Mouse (Mus musculus): ENCODE results near the gene Rnaseh2a. TPM values are rescaled to one million over a fixed set of nuclear protein-coding genes. Genes with fewer than 3 reads are reported as not detected.

Rnaseh2a gene
- polyA plus RNA-seq, 1 experiment = 1,424 TPM

DNA sequence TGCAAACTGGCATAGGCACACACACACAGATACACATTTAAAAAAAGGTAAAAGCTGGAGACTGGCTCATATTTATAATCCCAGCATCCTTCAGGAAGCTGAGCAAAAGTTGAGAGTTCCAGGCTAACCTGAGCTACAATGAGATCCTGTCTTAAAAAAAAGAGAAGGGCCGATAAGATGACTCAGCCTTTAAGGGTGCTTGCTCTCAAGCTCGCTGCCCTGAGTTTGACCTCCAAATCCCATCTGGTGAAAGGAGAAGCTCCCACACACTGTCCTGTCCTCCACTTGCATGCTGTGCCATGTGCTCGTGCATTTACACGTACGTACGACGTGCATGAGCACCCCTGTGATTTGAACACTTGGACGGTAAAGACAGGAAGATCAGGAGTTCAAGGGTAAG, 62.1 kb downstream of the Rnaseh2a start:
- Histone ChIP-seq H3K4me3 (ENCODE audit: control insufficient read depth, low read depth, low read length) (no peak overlapping the region), H3K27ac (ENCODE audit: control insufficient read depth, insufficient read depth, low read depth, low read length) (no peak overlapping the region), H3K36me3 (ENCODE audit: control insufficient read depth, insufficient read depth, low read length) (no peaks in the 10 kb centered on the region), H3K4me1 (ENCODE audit: control insufficient read depth, insufficient read depth, low read length) (peaks cover 34% of the 10 kb centered on the region), H3K27me3 (ENCODE audit: control insufficient read depth, insufficient read depth, low read length) (no peaks in the 10 kb centered on the region; the same call in 1 of the 2 replicates)
- TF ChIP-seq CTCF (IDR thresholded peaks at IDR 0.05; ENCODE audit: control insufficient read depth, insufficient read depth, insufficient replicate concordance, low read depth, low read length) = no peak
- TF ChIP-seq POLR2A (IDR thresholded peaks at IDR 0.05; ENCODE audit: control insufficient read depth, low read depth, low read length) = no peak

DNA sequence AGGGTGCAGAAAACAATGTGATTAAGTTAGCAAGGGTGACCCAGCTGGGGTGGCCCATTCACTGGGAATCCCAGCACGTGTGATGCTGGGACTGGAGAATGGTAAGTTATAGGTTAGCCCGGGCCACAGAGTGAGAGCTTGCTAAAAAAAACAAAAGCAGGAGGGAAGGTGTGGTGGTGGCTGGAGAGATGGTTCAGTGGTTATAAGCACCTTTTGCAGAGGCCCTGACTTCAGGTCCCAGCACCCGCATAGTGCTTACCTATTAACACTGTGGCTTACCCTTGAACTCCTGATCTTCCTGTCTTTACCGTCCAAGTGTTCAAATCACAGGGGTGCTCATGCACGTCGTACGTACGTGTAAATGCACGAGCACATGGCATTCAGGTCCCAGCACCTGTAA, 62.5 kb downstream of the Rnaseh2a start:
- TF ChIP-seq CTCF (IDR thresholded peaks at IDR 0.05; ENCODE audit: control insufficient read depth, insufficient read depth, insufficient replicate concordance, low read depth, low read length) (no peak), POLR2A (IDR thresholded peaks at IDR 0.05; ENCODE audit: control insufficient read depth, low read depth, low read length) (no peak)
- H3K36me3 ChIP-seq (ENCODE audit: control insufficient read depth, insufficient read depth, low read length) = no peaks in the 10 kb centered on the region
- no peaks in the 10 kb centered on the region; the same call in 1 of the 2 replicates for H3K27me3 ChIP-seq (ENCODE audit: control insufficient read depth, insufficient read depth, low read length)
- H3K4me3 ChIP-seq (ENCODE audit: control insufficient read depth, low read depth, low read length) = no peak overlapping the region
- H3K27ac ChIP-seq (ENCODE audit: control insufficient read depth, insufficient read depth, low read depth, low read length) = no peak overlapping the region
- peaks cover 31% of the 10 kb centered on the region for H3K4me1 ChIP-seq (ENCODE audit: control insufficient read depth, insufficient read depth, low read length)

Other genes starting within 250 kb of the Rnaseh2a start
- 0.32 TPM in 2 replicates for gene G430095P16Rik, start 246.8 kb downstream of the Rnaseh2a start, polyA plus RNA-seq (2012; rRNA removed)
- 4.3 and 5.0 TPM in 2 replicates for gene Nfix, start 169.4 kb downstream of the Rnaseh2a start, polyA plus RNA-seq (2012; rRNA removed)
- gene Dand5, start 146.9 kb downstream of the Rnaseh2a start, polyA plus RNA-seq (2012; rRNA removed) = 27.1 and 29.7 TPM in 2 replicates
- 9.4 and 12.0 TPM in 2 replicates for gene Gadd45gip1, start 138.2 kb downstream of the Rnaseh2a start, polyA plus RNA-seq (2012; rRNA removed)
- gene Rad23a, start 129.1 kb downstream of the Rnaseh2a start, polyA plus RNA-seq (2012; rRNA removed) = 106 and 110 TPM in 2 replicates
- gene Calr, start 122.8 kb downstream of the Rnaseh2a start, polyA plus RNA-seq (2012; rRNA removed) = 318 and 384 TPM in 2 replicates
- gene Farsa, start 112.8 kb downstream of the Rnaseh2a start, polyA plus RNA-seq (2012; rRNA removed) = 50.4 and 55.7 TPM in 2 replicates
- gene Syce2, start 97.7 kb downstream of the Rnaseh2a start, polyA plus RNA-seq (2012; rRNA removed) = 101 and 138 TPM in 2 replicates
- gene Gcdh, start 75.8 kb downstream of the Rnaseh2a start, polyA plus RNA-seq (2012; rRNA removed) = 8.1 and 10.5 TPM in 2 replicates
- gene Klf1, start 67.8 kb downstream of the Rnaseh2a start, polyA plus RNA-seq (2012; rRNA removed) = 0.36 and 0.48 TPM in 2 replicates
- 1.6 and 2.1 TPM in 2 replicates for gene Dnase2a, start 61.2 kb downstream of the Rnaseh2a start, polyA plus RNA-seq (2012; rRNA removed)
- 1.5 and 1.6 TPM in 2 replicates for gene Mast1, start 32.4 kb downstream of the Rnaseh2a start, polyA plus RNA-seq (2012; rRNA removed)
- 0.30 and 0.32 TPM in 2 replicates for gene Rtbdn, start 22.8 kb downstream of the Rnaseh2a start, polyA plus RNA-seq (2012; rRNA removed)
- 477 and 542 TPM in 2 replicates for gene Gm49661, start 334 bp downstream of the Rnaseh2a start, polyA plus RNA-seq (2012; rRNA removed)
- 59.6 and 68.5 TPM in 2 replicates for gene Prdx2, start 180 bp downstream of the Rnaseh2a start, polyA plus RNA-seq (2012; rRNA removed)
- 5.7 and 9.3 TPM in 2 replicates for gene Junb, start 9.0 kb upstream of the Rnaseh2a start, polyA plus RNA-seq (2012; rRNA removed)
- gene Hook2, start 20.8 kb upstream of the Rnaseh2a start, polyA plus RNA-seq (2012; rRNA removed) = 55.4 and 62.0 TPM in 2 replicates
- gene Best2, start 44.8 kb upstream of the Rnaseh2a start, polyA plus RNA-seq (2012; rRNA removed) = 0.08 TPM in 1 of 2 replicates, not detected in the other
- 203 and 208 TPM in 2 replicates for gene Asna1, start 55.5 kb upstream of the Rnaseh2a start, polyA plus RNA-seq (2012; rRNA removed)
- 82.1 and 88.6 TPM in 2 replicates for gene Trir, start 57.1 kb upstream of the Rnaseh2a start, polyA plus RNA-seq (2012; rRNA removed)
- 44.7 and 44.9 TPM in 2 replicates for gene Tnpo2, start 67.1 kb upstream of the Rnaseh2a start, polyA plus RNA-seq (2012; rRNA removed)
- 83.8 and 91.5 TPM in 2 replicates for gene Fbxw9, start 90.3 kb upstream of the Rnaseh2a start, polyA plus RNA-seq (2012; rRNA removed)
- gene Gm5741, start 98.2 kb upstream of the Rnaseh2a start, polyA plus RNA-seq (2012; rRNA removed) = not detected in 2 replicates
- gene Dhps, start 102.0 kb upstream of the Rnaseh2a start, polyA plus RNA-seq (2012; rRNA removed) = 20.0 and 22.2 TPM in 2 replicates
- 32.1 and 32.6 TPM in 2 replicates for gene Wdr83os, start 111.0 kb upstream of the Rnaseh2a start, polyA plus RNA-seq (2012; rRNA removed)
- gene Wdr83, start 111.5 kb upstream of the Rnaseh2a start, polyA plus RNA-seq (2012; rRNA removed) = 21.1 and 21.4 TPM in 2 replicates
- 19.3 and 19.6 TPM in 2 replicates for gene Man2b1, start 113.5 kb upstream of the Rnaseh2a start, polyA plus RNA-seq (2012; rRNA removed)
- 0.21 and 0.24 TPM in 2 replicates for gene Zfp791, start 153.3 kb upstream of the Rnaseh2a start, polyA plus RNA-seq (2012; rRNA removed)
- not detected in 2 replicates for gene Cks1brt, start 182.2 kb upstream of the Rnaseh2a start, polyA plus RNA-seq (2012; rRNA removed)